Mouse (Mus musculus) cerebellum, adult 2 months (tissue): ENCODE data around the gene Hc. TPM values are rescaled to one million over a fixed set of nuclear protein-coding genes. Genes with fewer than 3 reads are reported as not detected.

Experiments
- DNase-seq, 2 experiments: peaks; one replicate each; pipeline ENCODE4 v3.0.0; 2021
- H3K27ac ChIP-seq: fragments of 200-500 bp; 2 replicates; pipeline ENCODE4 v1.5.1; 2012; ENCODE audit warnings: low read length, control low read depth, inconsistent platforms; ENCODE audit not compliant: insufficient read depth
- H3K27me3 ChIP-seq: fragments of 200-500 bp; 2 replicates; pipeline ENCODE4 v1.6.1; 2012; ENCODE audit warnings: inconsistent platforms, mild to moderate bottlenecking, low read length, moderate library complexity; ENCODE audit not compliant: control insufficient read depth, insufficient read depth
- H3K4me1 ChIP-seq: fragments of 200-500 bp; 2 replicates; pipeline ENCODE4 v1.6.1; 2011; ENCODE audit warnings: low read length; ENCODE audit not compliant: control insufficient read depth, insufficient read depth
- H3K4me3 ChIP-seq: fragments of 200-500 bp; replicated peaks from 2 replicates; pipeline ENCODE3; 2011; ENCODE audit warnings: mild to moderate bottlenecking, low read depth, low read length, control low read depth; ENCODE audit not compliant: insufficient read depth
- CTCF ChIP-seq: fragments of 200-500 bp; IDR thresholded peaks from 2 replicates; pipeline ENCODE4 v1.5.1; 2011; ENCODE audit warnings: low read depth, mild to moderate bottlenecking, control low read depth, low read length, moderate library complexity, borderline replicate concordance; ENCODE audit not compliant: insufficient read depth
- POLR2A ChIP-seq: fragments of 200-500 bp; IDR thresholded peaks from 2 replicates; pipeline ENCODE4 v1.6.1; 2011; ENCODE audit warnings: low read length, control low read depth, borderline replicate concordance; ENCODE audit not compliant: insufficient read depth
- WGBS: fragments of 180-500 bp; shearing (Covaris S2); methylation state at CpG from one replicate; pipeline ENCODE4 v1.1.7; 2018; 5-methylcytosine and 5-hydroxymethylcytosine counted together
- polyA plus RNA-seq: library from polyadenylated mRNA; depleted of rRNA; stranded (reverse); fragments of >200 nt; gene quantifications from 2 replicates; pipeline ENCODE4 v1.2.3, GENCODE M21; 2012

Gene Hc
- polyA plus RNA-seq, 1 experiment = 1.1 TPM

GRCm38 (mm10) chr2:34954344-34954743 is 106.9 kb downstream of the Hc start:
- H3K27me3 ChIP-seq = no peaks in the 10 kb centered on the region
- H3K4me3 ChIP-seq = no peak overlapping the region
- no peaks in the 10 kb centered on the region for H3K4me1 ChIP-seq
- TF ChIP-seq CTCF (no peak), POLR2A (no peak)
- DNase-seq = no peak
- no peak overlapping the region for H3K27ac ChIP-seq

- DNase-seq = no peak
Observed at GRCm38 (mm10) chr2:34953547-34954116, 107.6 kb downstream of the Hc start.

GRCm38 (mm10) chr2:34953018-34953417 is 108.2 kb downstream of the Hc start:
- TF ChIP-seq POLR2A = no peak
- WGBS = 62% methylated on average over 4 of the region's 4 CpGs
- Histone ChIP-seq H3K4me3 (no peak overlapping the region), H3K27ac (no peak overlapping the region), H3K4me1 (no peaks in the 10 kb centered on the region), H3K27me3 (no peaks in the 10 kb centered on the region)
- DNase-seq = no peak

More at GRCm38 (mm10) chr2:34953547-34954116, 107.6 kb downstream of the Hc start:
- Histone ChIP-seq H3K27me3 (no peaks in the 10 kb centered on the region), H3K4me1 (no peaks in the 10 kb centered on the region), H3K4me3 (no peak overlapping the region), H3K27ac (no peak overlapping the region)
- no peak for TF ChIP-seq CTCF
- TF ChIP-seq POLR2A = no peak
- WGBS = 42% methylated on average over 2 of the region's 2 CpGs

GRCm38 (mm10) chr2:34951469-34951868 is 109.8 kb downstream of the Hc start:
- TF ChIP-seq POLR2A (no peak), CTCF (no peak)
- no peak for DNase-seq
- Histone ChIP-seq H3K4me3 (no peak overlapping the region), H3K4me1 (no peaks in the 10 kb centered on the region), H3K27me3 (no peaks in the 10 kb centered on the region), H3K27ac (no peak overlapping the region)

- no peak for DNase-seq
- H3K4me3 ChIP-seq = no peak overlapping the region
- H3K27me3 ChIP-seq = no peaks in the 10 kb centered on the region
- 56% methylated on average over 2 of the region's 2 CpGs for WGBS
- no peak for TF ChIP-seq POLR2A
- TF ChIP-seq CTCF = no peak
- no peaks in the 10 kb centered on the region for H3K4me1 ChIP-seq
- H3K27ac ChIP-seq = no peak overlapping the region
Observed at GRCm38 (mm10) chr2:34948622-34949021, 112.6 kb downstream of the Hc start.

- Histone ChIP-seq H3K27ac (no peak overlapping the region), H3K4me3 (no peak overlapping the region), H3K4me1 (no peaks in the 10 kb centered on the region), H3K27me3 (no peaks in the 10 kb centered on the region)
- 42% methylated on average over 4 of the region's 4 CpGs for WGBS
- DNase-seq = no peak
- TF ChIP-seq POLR2A = no peak
- TF ChIP-seq CTCF = no peak
Observed at GRCm38 (mm10) chr2:34946046-34946445, 115.2 kb downstream of the Hc start.

- H3K4me3 ChIP-seq = no peak overlapping the region
- DNase-seq = no peak
- no peaks in the 10 kb centered on the region for H3K27me3 ChIP-seq
- WGBS = 71% methylated on average over 4 of the region's 4 CpGs
- H3K27ac ChIP-seq = no peak overlapping the region
- no peaks in the 10 kb centered on the region for H3K4me1 ChIP-seq
- TF ChIP-seq POLR2A = no peak
- no peak for TF ChIP-seq CTCF
Observed at GRCm38 (mm10) chr2:34945580-34945979, 115.7 kb downstream of the Hc start.

GRCm38 (mm10) chr2:34944761-34945160 is 116.5 kb downstream of the Hc start:
- 37% methylated on average over 8 of the region's 8 CpGs for WGBS
- TF ChIP-seq CTCF (no peak), POLR2A (no peak)
- no peak overlapping the region for H3K27ac ChIP-seq

GRCm38 (mm10) chr2:34943556-34944120 is 117.6 kb downstream of the Hc start:
- TF ChIP-seq CTCF (no peak), POLR2A (no peak)
- Histone ChIP-seq H3K4me3 (no peak overlapping the region), H3K27ac (no peak overlapping the region), H3K27me3 (no peaks in the 10 kb centered on the region), H3K4me1 (peaks cover 3% of the 10 kb centered on the region; the same call in 1 of the 2 replicates)
- WGBS = 58% methylated on average over 13 of the region's 13 CpGs
- DNase-seq = no peak

More at GRCm38 (mm10) chr2:34944761-34945160, 116.5 kb downstream of the Hc start:
- no peaks in the 10 kb centered on the region for H3K27me3 ChIP-seq
- H3K4me1 ChIP-seq = peaks cover 3% of the 10 kb centered on the region; the same call in 1 of the 2 replicates
- no peak overlapping the region for H3K4me3 ChIP-seq
- DNase-seq = no peak
